Mouse (Mus musculus): ENCODE results near the gene Wdr93. TPM values are rescaled to one million over a fixed set of nuclear protein-coding genes. Genes with fewer than 3 reads are reported as not detected.
A peak's percentile ranks its signal among the peaks of the same experiment; 100 is the strongest.

Gene Wdr93
- polyA plus RNA-seq, 1 experiment from 2014 or later: 0.35 TPM

GRCm38 (mm10) chr7:79810611-79811506 lies 67.9 kb downstream of the Wdr93 start, which contains the start of gene Mesp2:
Gene Mesp2, plus strand, starts transcription at chr7:79810727.
- H3K9ac ChIP-seq: peak within 1 kb of the TSS; percentile 32; the same call in 1 of the 2 replicates
- no peak within 1 kb of the TSS for H3K27ac ChIP-seq
- WGBS: 11% methylated on average over 71 of the region's 71 CpGs
- H3K4me1 ChIP-seq: 0 out of 2 replicates have a peak, but pooled peaks cover 16% of the 10 kb centered on the region
- peak; percentile 41; the same call in 1 of the 2 replicates for ATAC-seq (ENCODE audit: insufficient read depth, low FRiP score, low read depth)
- no peaks in the 10 kb centered on the region for H3K9me3 ChIP-seq
- H3K27me3 ChIP-seq (replicated peaks): peaks cover 17% of the 10 kb centered on the region
- no peaks in the 10 kb centered on the region for H3K36me3 ChIP-seq
- H3K4me3 ChIP-seq (replicated peaks): peak within 1 kb of the TSS; percentile 39
- peak within 1 kb of the TSS; percentile 73 for H3K4me2 ChIP-seq

- no peak for ATAC-seq (ENCODE audit: insufficient read depth, low FRiP score, low read depth)
- Histone ChIP-seq H3K9me3 (no peaks in the 10 kb centered on the region), H3K4me1 (0 out of 2 replicates have a peak, but pooled peaks cover 19% of the 10 kb centered on the region), H3K4me2 (no peak overlapping the region), H3K4me3 (replicated peaks) (no peak overlapping the region), H3K27ac (0 out of 2 replicates have a peak overlapping the region, but pooled peaks have one; percentile 11), H3K36me3 (no peaks in the 10 kb centered on the region), H3K9ac (no peak overlapping the region), H3K27me3 (replicated peaks) (peaks cover 17% of the 10 kb centered on the region)
- WGBS: 71% methylated on average over 1 of the region's 1 CpGs
Measured at GRCm38 (mm10) chr7:79813409-79813808, 70.4 kb downstream of the Wdr93 start.

GRCm38 (mm10) chr7:79818321-79818720 lies 75.4 kb downstream of the Wdr93 start:
- Histone ChIP-seq H3K9me3 (no peaks in the 10 kb centered on the region), H3K9ac (no peak overlapping the region), H3K27me3 (replicated peaks) (no peaks in the 10 kb centered on the region), H3K4me1 (0 out of 2 replicates have a peak, but pooled peaks cover 7% of the 10 kb centered on the region), H3K36me3 (0 out of 2 replicates have a peak, but pooled peaks cover 5% of the 10 kb centered on the region), H3K4me2 (no peak overlapping the region), H3K27ac (no peak overlapping the region), H3K4me3 (replicated peaks) (no peak overlapping the region)
- ATAC-seq (ENCODE audit: insufficient read depth, low FRiP score, low read depth): no peak
- WGBS: 7% methylated on average over 6 of the region's 6 CpGs

- Histone ChIP-seq H3K36me3 (0 out of 2 replicates have a peak, but pooled peaks cover 5% of the 10 kb centered on the region), H3K27me3 (replicated peaks) (no peaks in the 10 kb centered on the region), H3K27ac (peak overlapping the region; percentile 48), H3K4me1 (0 out of 2 replicates have a peak, but pooled peaks cover 7% of the 10 kb centered on the region), H3K9me3 (no peaks in the 10 kb centered on the region), H3K4me2 (no peak overlapping the region), H3K9ac (no peak overlapping the region), H3K4me3 (replicated peaks) (no peak overlapping the region)
- 21% methylated on average over 4 of the region's 4 CpGs for WGBS
- ATAC-seq (ENCODE audit: insufficient read depth, low FRiP score, low read depth): no peak; the same call in 1 of the 2 replicates
Measured at GRCm38 (mm10) chr7:79819515-79819914, 76.6 kb downstream of the Wdr93 start.

- peak overlapping the region; percentile 48 for H3K27ac ChIP-seq
- no peak overlapping the region for H3K4me3 ChIP-seq (replicated peaks)
- no peak overlapping the region for H3K9ac ChIP-seq
- H3K9me3 ChIP-seq: no peaks in the 10 kb centered on the region
- 0 out of 2 replicates have a peak, but pooled peaks cover 5% of the 10 kb centered on the region for H3K36me3 ChIP-seq
- 0 out of 2 replicates have a peak, but pooled peaks cover 7% of the 10 kb centered on the region for H3K4me1 ChIP-seq
- ATAC-seq (ENCODE audit: insufficient read depth, low FRiP score, low read depth): no peak
- 53% methylated on average over 11 of the region's 11 CpGs for WGBS
- H3K4me2 ChIP-seq: no peak overlapping the region
- no peaks in the 10 kb centered on the region for H3K27me3 ChIP-seq (replicated peaks)
Measured at GRCm38 (mm10) chr7:79819996-79820395, 77.0 kb downstream of the Wdr93 start.

GRCm38 (mm10) chr7:79822092-79822695 lies 79.2 kb downstream of the Wdr93 start:
- Histone ChIP-seq H3K27ac (no peak overlapping the region), H3K4me3 (replicated peaks) (no peak overlapping the region), H3K9ac (no peak overlapping the region), H3K27me3 (replicated peaks) (no peaks in the 10 kb centered on the region), H3K36me3 (0 out of 2 replicates have a peak, but pooled peaks cover 7% of the 10 kb centered on the region), H3K9me3 (no peaks in the 10 kb centered on the region), H3K4me2 (no peak overlapping the region), H3K4me1 (0 out of 2 replicates have a peak, but pooled peaks cover 7% of the 10 kb centered on the region)
- ATAC-seq (ENCODE audit: insufficient read depth, low FRiP score, low read depth): no peak
- 77% methylated on average over 12 of the region's 12 CpGs for WGBS

GRCm38 (mm10) chr7:79828341-79828740 lies 85.4 kb downstream of the Wdr93 start:
- no peak overlapping the region for H3K4me3 ChIP-seq (replicated peaks)
- H3K9ac ChIP-seq: no peak overlapping the region
- WGBS: 82% methylated on average over 3 of the region's 3 CpGs
- H3K27ac ChIP-seq: no peak overlapping the region
- no peak for ATAC-seq (ENCODE audit: insufficient read depth, low FRiP score, low read depth)
- no peak overlapping the region for H3K4me2 ChIP-seq
- no peaks in the 10 kb centered on the region for H3K27me3 ChIP-seq (replicated peaks)
- 0 out of 2 replicates have a peak, but pooled peaks cover 3% of the 10 kb centered on the region for H3K36me3 ChIP-seq
- no peaks in the 10 kb centered on the region for H3K9me3 ChIP-seq
- no peaks in the 10 kb centered on the region for H3K4me1 ChIP-seq

GRCm38 (mm10) chr7:79831145-79831544 lies 88.2 kb downstream of the Wdr93 start:
- H3K9me3 ChIP-seq: no peaks in the 10 kb centered on the region
- ATAC-seq (ENCODE audit: insufficient read depth, low FRiP score, low read depth): no peak
- no peaks in the 10 kb centered on the region for H3K36me3 ChIP-seq
- no peaks in the 10 kb centered on the region for H3K4me1 ChIP-seq
- H3K27me3 ChIP-seq (replicated peaks): no peaks in the 10 kb centered on the region
- no peak overlapping the region for H3K4me2 ChIP-seq
- 0 out of 2 replicates have a peak overlapping the region, but pooled peaks have one; percentile 27 for H3K27ac ChIP-seq
- no peak overlapping the region for H3K9ac ChIP-seq
- WGBS: 50% methylated on average over 6 of the region's 6 CpGs
- no peak overlapping the region for H3K4me3 ChIP-seq (replicated peaks)

- H3K4me2 ChIP-seq: no peak overlapping the region
- H3K27me3 ChIP-seq (replicated peaks): no peaks in the 10 kb centered on the region
- WGBS: 46% methylated on average over 6 of the region's 6 CpGs
- ATAC-seq (ENCODE audit: insufficient read depth, low FRiP score, low read depth): no peak
- no peak overlapping the region for H3K9ac ChIP-seq
- H3K36me3 ChIP-seq: no peaks in the 10 kb centered on the region
- H3K9me3 ChIP-seq: no peaks in the 10 kb centered on the region
- peak overlapping the region; percentile 27 for H3K27ac ChIP-seq
- no peaks in the 10 kb centered on the region for H3K4me1 ChIP-seq
- H3K4me3 ChIP-seq (replicated peaks): no peak overlapping the region
Measured at GRCm38 (mm10) chr7:79831585-79831984, 88.6 kb downstream of the Wdr93 start.

GRCm38 (mm10) chr7:79832980-79833379 lies 90.0 kb downstream of the Wdr93 start:
- Histone ChIP-seq H3K27ac (no peak overlapping the region), H3K4me1 (no peaks in the 10 kb centered on the region), H3K4me2 (no peak overlapping the region), H3K9ac (no peak overlapping the region), H3K27me3 (replicated peaks) (no peaks in the 10 kb centered on the region), H3K4me3 (replicated peaks) (no peak overlapping the region), H3K9me3 (no peaks in the 10 kb centered on the region), H3K36me3 (no peaks in the 10 kb centered on the region)
- no peak for ATAC-seq (ENCODE audit: insufficient read depth, low FRiP score, low read depth)

GRCm38 (mm10) chr7:79835196-79835595 lies 92.2 kb downstream of the Wdr93 start:
- Histone ChIP-seq H3K27me3 (replicated peaks) (no peaks in the 10 kb centered on the region), H3K4me3 (replicated peaks) (no peak overlapping the region), H3K4me2 (no peak overlapping the region), H3K9ac (no peak overlapping the region), H3K9me3 (no peaks in the 10 kb centered on the region), H3K4me1 (no peaks in the 10 kb centered on the region), H3K36me3 (no peaks in the 10 kb centered on the region), H3K27ac (no peak overlapping the region)
- ATAC-seq (ENCODE audit: insufficient read depth, low FRiP score, low read depth): no peak
- 92% methylated on average over 6 of the region's 6 CpGs for WGBS
